Mouse (Mus musculus): ENCODE results near the gene Glg1.
"Not testable (repeated sequence)": the region's sequence is repeated elsewhere in the genome, so short reads cannot be mapped to it uniquely, and the experiment has no call there.

The Glg1 gene

GRCm38 (mm10) chr8:111252487-111253112 lies 6.4 kb downstream of the Glg1 start:
- no peak for DNase-seq (ENCODE audit: extremely low spot score, low read depth, low spot score)

- no peak for DNase-seq (ENCODE audit: extremely low spot score, low read depth, low spot score)
These were observed 8.9 kb downstream of the Glg1 start for GRCm38 (mm10) chr8:111250111-111250510.

DNA sequence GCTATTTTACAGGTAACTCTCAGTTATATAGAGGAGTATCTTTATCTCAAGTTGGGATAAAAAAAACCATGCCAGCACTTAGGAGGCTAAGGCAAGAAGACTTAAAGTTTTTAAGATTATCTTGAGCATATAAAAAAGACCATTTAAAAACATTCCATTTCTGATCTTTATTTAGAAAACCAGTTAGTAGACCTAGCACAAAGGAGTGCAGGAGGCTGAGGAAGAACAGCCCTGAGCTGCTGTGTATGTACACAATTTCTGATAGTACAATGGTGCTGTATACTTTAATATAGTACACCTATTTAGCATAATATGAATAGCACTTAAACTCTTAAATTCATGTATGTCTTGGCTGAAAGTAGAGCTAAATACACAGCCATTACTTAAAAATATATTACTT lies 10.9 kb downstream of the Glg1 start:
- no peak for DNase-seq (ENCODE audit: extremely low spot score, low read depth, low spot score)

DNA sequence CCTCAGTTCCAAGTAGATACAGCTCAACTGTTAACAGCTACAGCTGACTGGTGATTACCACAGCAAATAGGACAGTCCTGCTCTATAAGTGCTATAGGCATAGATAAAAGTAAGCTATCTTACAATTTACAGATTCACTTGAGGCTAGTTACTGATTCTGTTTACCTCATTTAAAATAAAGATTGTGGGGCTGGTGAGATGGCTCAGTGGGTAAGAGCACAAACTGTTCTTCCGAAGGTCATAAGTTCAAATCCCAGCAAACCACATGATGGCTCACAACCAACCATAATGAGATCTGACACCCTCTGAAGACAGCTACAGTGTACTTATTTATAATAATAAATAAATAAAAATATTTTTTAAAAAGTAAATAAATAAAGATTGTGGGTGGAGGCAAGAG lies 12.2 kb downstream of the Glg1 start:
- DNase-seq (ENCODE audit: extremely low spot score, low read depth, low spot score) = not testable (repeated sequence)

- DNase-seq (ENCODE audit: extremely low spot score, low read depth, low spot score) = no peak
These were observed 12.7 kb downstream of the Glg1 start for GRCm38 (mm10) chr8:111246287-111246830.

DNA sequence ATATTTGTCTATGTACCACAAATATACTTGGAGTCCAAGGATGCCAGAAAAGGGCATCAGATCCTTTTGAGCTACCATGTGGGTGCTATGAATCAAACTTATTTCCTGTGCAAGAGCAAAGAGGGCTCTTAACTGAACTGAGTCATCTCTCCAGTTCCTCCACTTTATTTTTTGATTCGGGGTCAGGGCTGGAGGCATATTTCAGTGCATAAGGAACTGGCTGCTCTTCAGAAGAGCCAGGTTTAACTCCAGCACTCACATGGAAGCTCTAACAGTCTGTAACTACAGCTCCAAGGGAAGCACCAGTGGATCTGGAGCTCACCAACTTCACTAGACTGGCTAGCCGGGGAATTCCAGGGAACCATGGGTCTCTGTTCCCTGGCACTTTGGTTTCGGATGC lies 21.7 kb downstream of the Glg1 start:
- DNase-seq (ENCODE audit: extremely low spot score, low read depth, low spot score) = no peak

DNA sequence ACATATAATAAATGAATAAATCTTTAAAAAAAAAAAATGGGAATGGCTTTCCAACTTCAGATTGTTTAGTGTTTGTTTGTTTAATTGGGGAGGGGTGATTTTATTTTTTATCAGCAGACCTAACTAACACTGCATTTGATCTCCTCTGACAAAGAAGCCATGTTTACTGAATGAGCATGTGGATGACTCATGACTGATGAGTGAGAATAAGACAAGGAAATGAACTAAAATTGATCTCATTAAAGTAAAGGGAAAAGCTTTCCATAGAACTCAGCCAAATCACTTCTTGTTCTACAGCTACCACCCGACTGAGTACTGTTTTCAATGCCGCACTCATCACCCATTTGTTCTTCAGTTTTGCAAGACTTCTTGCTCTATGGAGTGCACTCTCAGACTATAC lies 25.3 kb downstream of the Glg1 start:
- no peak for DNase-seq (ENCODE audit: extremely low spot score, low read depth, low spot score)

GRCm38 (mm10) chr8:111224153-111224552 lies 34.9 kb downstream of the Glg1 start:
- no peak for DNase-seq (ENCODE audit: extremely low spot score, low read depth, low spot score)

- no peak for DNase-seq (ENCODE audit: extremely low spot score, low read depth, low spot score)
These were observed 40.9 kb downstream of the Glg1 start for GRCm38 (mm10) chr8:111218107-111218506.

GRCm38 (mm10) chr8:111213406-111213805 lies 45.6 kb downstream of the Glg1 start:
- DNase-seq (ENCODE audit: extremely low spot score, low read depth, low spot score) = no peak

DNA sequence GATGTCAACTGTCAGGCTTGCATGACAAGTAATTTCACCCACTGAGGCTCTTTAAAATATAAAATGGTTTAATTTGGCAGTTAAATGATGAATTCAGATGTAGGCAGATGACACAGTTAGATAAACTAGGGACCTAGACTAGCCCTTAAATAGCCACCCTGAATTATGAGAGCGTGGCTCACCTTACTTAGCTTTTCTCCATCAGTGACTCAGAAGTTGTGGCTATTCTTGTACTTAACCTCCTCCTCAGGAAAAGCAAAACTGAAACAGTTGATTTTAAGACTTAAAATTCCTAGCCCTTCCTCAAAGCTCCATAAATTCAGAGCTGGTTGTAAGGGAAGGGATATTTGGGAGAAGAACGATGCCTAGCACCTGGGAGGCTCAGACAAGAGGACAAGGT lies 47.8 kb downstream of the Glg1 start:
- no peak for DNase-seq (ENCODE audit: extremely low spot score, low read depth, low spot score)

- no peak for DNase-seq (ENCODE audit: extremely low spot score, low read depth, low spot score)
These were observed 49.1 kb downstream of the Glg1 start for GRCm38 (mm10) chr8:111209874-111210273.

GRCm38 (mm10) chr8:111206321-111206720 lies 52.7 kb downstream of the Glg1 start:
- no peak for DNase-seq (ENCODE audit: extremely low spot score, low read depth, low spot score)

GRCm38 (mm10) chr8:111205033-111205432 lies 54.0 kb downstream of the Glg1 start:
- DNase-seq (ENCODE audit: extremely low spot score, low read depth, low spot score) = no peak

- DNase-seq (ENCODE audit: extremely low spot score, low read depth, low spot score) = no peak
These were observed 55.7 kb downstream of the Glg1 start for GRCm38 (mm10) chr8:111203341-111203740.

DNA sequence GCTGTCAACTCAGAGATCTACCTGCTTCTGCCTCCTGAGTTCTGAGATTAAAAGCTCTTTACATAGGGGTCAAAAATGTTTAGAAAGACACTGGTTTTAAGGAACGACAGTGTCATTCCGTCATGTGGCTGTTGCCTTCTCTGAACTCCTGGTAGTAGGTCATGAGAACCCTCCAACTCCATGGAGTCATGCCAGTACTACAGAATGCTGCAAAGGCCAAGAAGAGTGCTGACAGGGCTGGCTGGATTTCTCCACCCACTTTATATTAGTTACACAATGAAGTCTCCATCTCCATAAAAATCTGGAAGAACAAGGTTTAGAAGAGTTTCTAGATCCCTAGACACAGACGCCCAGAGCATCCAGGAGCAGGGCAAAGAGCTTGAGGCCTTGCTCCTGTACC lies 61.0 kb downstream of the Glg1 start:
- no peak for DNase-seq (ENCODE audit: extremely low spot score, low read depth, low spot score)

DNA sequence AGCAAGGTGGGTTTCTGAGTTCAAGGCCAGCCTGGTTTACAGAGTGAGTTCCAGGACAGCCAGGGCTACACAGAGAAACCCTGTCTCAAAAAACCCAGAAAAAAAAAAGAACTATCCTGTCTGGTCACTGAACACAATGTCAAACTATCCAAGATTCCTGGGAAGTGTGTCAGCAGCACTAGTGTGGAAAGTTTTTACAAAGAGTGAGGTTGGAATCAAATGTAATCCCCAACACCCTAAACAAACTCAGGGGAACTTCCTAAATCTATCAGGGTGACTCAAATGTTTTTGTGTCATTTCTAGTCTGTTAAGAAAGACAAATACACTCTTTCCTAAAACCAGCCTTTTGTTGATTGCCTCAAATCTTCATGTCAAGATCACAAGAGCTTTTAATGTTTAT lies 62.8 kb downstream of the Glg1 start:
- DNase-seq (ENCODE audit: extremely low spot score, low read depth, low spot score) = no peak

GRCm38 (mm10) chr8:111188594-111189211 lies 70.3 kb downstream of the Glg1 start:
- DNase-seq (ENCODE audit: extremely low spot score, low read depth, low spot score) = no peak

- no peak for DNase-seq (ENCODE audit: extremely low spot score, low read depth, low spot score)
These were observed 71.5 kb downstream of the Glg1 start for GRCm38 (mm10) chr8:111187470-111187869.

GRCm38 (mm10) chr8:111185472-111185947 lies 73.5 kb downstream of the Glg1 start:
- no peak for DNase-seq (ENCODE audit: extremely low spot score, low read depth, low spot score)

- DNase-seq (ENCODE audit: extremely low spot score, low read depth, low spot score) = no peak
These were observed 87.4 kb downstream of the Glg1 start for GRCm38 (mm10) chr8:111171661-111172060.

DNA sequence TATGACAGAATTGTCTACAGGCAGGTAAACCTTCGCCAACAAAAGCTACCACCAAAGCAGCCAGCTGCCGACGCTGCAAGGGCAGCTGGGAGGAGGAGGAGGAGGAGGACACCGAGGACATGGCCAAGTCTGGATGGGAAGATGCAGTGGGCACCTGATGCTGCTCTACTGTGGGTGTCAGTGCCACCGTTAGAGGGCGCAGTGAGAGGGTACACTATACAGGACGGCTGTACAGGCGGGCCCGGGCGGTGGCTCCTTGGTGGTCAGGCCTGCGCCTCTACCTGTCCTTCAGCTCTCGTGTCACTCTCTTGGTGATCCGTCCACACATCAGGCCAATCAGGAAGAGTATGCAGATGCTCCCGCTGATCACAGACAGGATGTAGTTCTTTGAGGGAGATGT lies 101.4 kb downstream of the Glg1 start:
- DNase-seq (ENCODE audit: extremely low spot score, low read depth, low spot score) = no peak
